Mouse (Mus musculus) liver, adult 2 months (tissue): Measurements from ENCODE around the gene Hoxc5.

ENCODE experiments used
- CTCF ChIP-seq: fragments of 200-500 bp; IDR thresholded peaks from 2 replicates; pipeline ENCODE4 v1.5.1; 2011; ENCODE audit warnings: low read depth, low read length, control low read depth
- POLR2A ChIP-seq: fragments of 200-500 bp; IDR thresholded peaks from 2 replicates; pipeline ENCODE4 v1.6.1; 2011; ENCODE audit warnings: low read length, control low read depth; ENCODE audit not compliant: insufficient read depth; ENCODE audit errors: extremely low read depth

GRCm38 (mm10) chr15:103040601-103041000 is 73.4 kb downstream of the Hoxc5 start:
- TF ChIP-seq CTCF (no peak), POLR2A (no peak)
